Mouse (Mus musculus): ENCODE results near the gene Hmga1b. TPM values are rescaled to one million over a fixed set of nuclear protein-coding genes. Genes with fewer than 3 reads are reported as not detected.
A peak's percentile ranks its signal among the peaks of the same experiment; 100 is the strongest.

The Hmga1b gene
- total and polyA plus RNA-seq, 2 experiments from 2014 or later, result 0.76 to 1.2 TPM

DNA sequence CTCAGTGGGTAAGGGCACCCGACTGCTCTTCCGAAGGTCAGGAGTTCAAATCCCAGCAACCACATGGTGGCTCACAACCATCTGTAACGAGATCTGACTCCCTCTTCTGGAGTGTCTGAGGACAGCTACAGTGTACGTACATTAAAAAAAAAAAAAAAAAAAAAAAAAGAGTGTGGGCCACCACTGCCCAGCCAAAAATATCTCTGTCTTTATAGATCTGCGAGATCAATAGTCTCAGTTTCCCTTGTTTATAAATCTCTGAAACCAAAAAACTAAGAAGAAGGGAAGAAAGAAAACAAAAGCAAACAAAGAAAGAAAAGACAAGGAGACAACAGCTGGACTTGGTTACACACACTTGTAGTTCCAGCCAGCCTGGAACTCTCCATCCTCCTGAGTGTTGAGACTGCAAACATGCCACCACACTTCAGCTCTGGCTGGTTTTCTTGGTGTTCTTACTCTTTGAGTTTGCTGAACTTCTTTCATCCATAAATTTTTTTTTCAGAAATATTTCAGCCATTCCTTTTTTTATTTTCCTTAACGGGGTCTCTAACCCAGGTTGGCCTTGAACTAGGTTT lies 36.8 kb downstream of the Hmga1b start:
- no peak for ATAC-seq (ENCODE audit: insufficient read depth, low read depth)
- peak overlapping the region; percentile 51; the same call in 1 of the 2 replicates for H3K27ac ChIP-seq (ENCODE audit: low read depth)

GRCm38 (mm10) chr11:120800061-120800904 lies 37.7 kb downstream of the Hmga1b start:
- ATAC-seq (ENCODE audit: insufficient read depth, low read depth) (peak; percentile 72), DNase-seq (ENCODE audit: low spot score) (peak; percentile 90)
- Histone ChIP-seq H3K4me3 (ENCODE audit: low read depth, low read length) (no peak overlapping the region), H3K27me3 (ENCODE audit: control insufficient read depth, insufficient read depth, low read length) (no peaks in the 10 kb centered on the region), H3K4me2 (ENCODE audit: low read depth, low read length) (no peak overlapping the region), H3K4me1 (ENCODE audit: control insufficient read depth, insufficient read depth) (peaks cover 5% of the 10 kb centered on the region; the same call in 1 of the 2 replicates), H3K36me3 (replicated peaks; ENCODE audit: control insufficient read depth, insufficient read depth, low read length) (no peaks in the 10 kb centered on the region), H3K9me3 (replicated peaks; ENCODE audit: control insufficient read depth, low read length) (no peaks in the 10 kb centered on the region), H3K27ac (ENCODE audit: low read depth) (peak overlapping the region; percentile 51; the same call in 1 of the 2 replicates), H3K9ac (replicated peaks; ENCODE audit: low read depth, low read length) (no peak overlapping the region)
- TF ChIP-seq CTCF (IDR thresholded peaks at IDR 0.05; ENCODE audit: low read depth) (peak; percentile 92), EP300 (IDR thresholded peaks at IDR 0.05; ENCODE audit: low read depth) (no peak)
- WGBS, result 10% methylated on average over 10 of the region's 10 CpGs

More for the DNA sequence above, 36.8 kb downstream of the Hmga1b start:
- no peak for DNase-seq (ENCODE audit: low spot score)
- Histone ChIP-seq H3K4me2 (ENCODE audit: low read depth, low read length) (no peak overlapping the region), H3K4me3 (ENCODE audit: low read depth, low read length) (no peak overlapping the region), H3K36me3 (replicated peaks; ENCODE audit: control insufficient read depth, insufficient read depth, low read length) (no peaks in the 10 kb centered on the region), H3K4me1 (ENCODE audit: control insufficient read depth, insufficient read depth) (peaks cover 7% of the 10 kb centered on the region; the same call in 1 of the 2 replicates), H3K9ac (replicated peaks; ENCODE audit: low read depth, low read length) (no peak overlapping the region), H3K9me3 (replicated peaks; ENCODE audit: control insufficient read depth, low read length) (no peaks in the 10 kb centered on the region), H3K27me3 (ENCODE audit: control insufficient read depth, insufficient read depth, low read length) (no peaks in the 10 kb centered on the region)
- 68% methylated on average over 6 of the region's 6 CpGs for WGBS
- TF ChIP-seq EP300 (IDR thresholded peaks at IDR 0.05; ENCODE audit: low read depth) (no peak), CTCF (IDR thresholded peaks at IDR 0.05; ENCODE audit: low read depth) (no peak)

- Histone ChIP-seq H3K36me3 (replicated peaks; ENCODE audit: control insufficient read depth, insufficient read depth, low read length) (peaks cover 36% of the 10 kb centered on the region), H3K4me1 (ENCODE audit: control insufficient read depth, insufficient read depth) (no peaks in the 10 kb centered on the region), H3K27me3 (ENCODE audit: control insufficient read depth, insufficient read depth, low read length) (no peaks in the 10 kb centered on the region), H3K9me3 (replicated peaks; ENCODE audit: control insufficient read depth, low read length) (no peaks in the 10 kb centered on the region), H3K4me3 (ENCODE audit: low read depth, low read length) (no peak overlapping the region), H3K9ac (replicated peaks; ENCODE audit: low read depth, low read length) (no peak overlapping the region), H3K4me2 (ENCODE audit: low read depth, low read length) (no peak overlapping the region), H3K27ac (ENCODE audit: low read depth) (no peak overlapping the region)
- TF ChIP-seq CTCF (IDR thresholded peaks at IDR 0.05; ENCODE audit: low read depth) (no peak), EP300 (IDR thresholded peaks at IDR 0.05; ENCODE audit: low read depth) (no peak)
- 74% methylated on average over 7 of the region's 7 CpGs for WGBS
- no peak for DNase-seq (ENCODE audit: low spot score)
- ATAC-seq (ENCODE audit: insufficient read depth, low read depth), result no peak
Measured at GRCm38 (mm10) chr11:120804274-120804673, 41.7 kb downstream of the Hmga1b start.

DNA sequence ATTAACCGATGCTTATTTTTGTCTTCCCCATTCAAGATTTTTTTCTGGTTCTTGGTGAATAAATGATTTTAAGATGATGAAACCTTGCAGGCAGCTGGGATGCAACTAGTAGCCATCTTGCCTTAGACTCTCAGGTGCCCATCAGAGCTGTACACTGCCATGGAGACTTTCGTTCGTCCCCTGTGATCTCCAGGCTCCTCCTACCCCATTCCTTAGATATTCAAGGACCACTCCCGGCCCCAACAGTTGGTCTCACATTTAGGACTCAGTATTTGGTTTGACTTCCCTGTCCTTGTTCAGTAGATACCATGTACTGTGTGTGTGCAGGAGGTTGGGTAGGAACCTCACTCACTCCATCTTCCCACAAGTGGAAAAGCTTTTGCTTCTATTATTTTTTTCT lies 42.2 kb downstream of the Hmga1b start:
- peaks cover 41% of the 10 kb centered on the region for H3K36me3 ChIP-seq (replicated peaks; ENCODE audit: control insufficient read depth, insufficient read depth, low read length)
- WGBS, result 53% methylated on average over 4 of the region's 4 CpGs

GRCm38 (mm10) chr11:120805375-120806298 lies 43.0 kb downstream of the Hmga1b start:
- Histone ChIP-seq H3K27ac (ENCODE audit: low read depth) (no peak overlapping the region), H3K4me2 (ENCODE audit: low read depth, low read length) (no peak overlapping the region), H3K9me3 (replicated peaks; ENCODE audit: control insufficient read depth, low read length) (no peaks in the 10 kb centered on the region), H3K27me3 (ENCODE audit: control insufficient read depth, insufficient read depth, low read length) (no peaks in the 10 kb centered on the region), H3K9ac (replicated peaks; ENCODE audit: low read depth, low read length) (no peak overlapping the region), H3K4me1 (ENCODE audit: control insufficient read depth, insufficient read depth) (no peaks in the 10 kb centered on the region), H3K36me3 (replicated peaks; ENCODE audit: control insufficient read depth, insufficient read depth, low read length) (peaks cover 49% of the 10 kb centered on the region), H3K4me3 (ENCODE audit: low read depth, low read length) (no peak overlapping the region)
- no peak for ATAC-seq (ENCODE audit: insufficient read depth, low read depth)
- DNase-seq (ENCODE audit: low spot score), result no peak
- WGBS, result 88% methylated on average over 7 of the region's 7 CpGs
- no peak for TF ChIP-seq EP300 (IDR thresholded peaks at IDR 0.05; ENCODE audit: low read depth)
- TF ChIP-seq CTCF (IDR thresholded peaks at IDR 0.05; ENCODE audit: low read depth), result no peak

More for the DNA sequence above, 42.2 kb downstream of the Hmga1b start:
- Histone ChIP-seq H3K4me3 (ENCODE audit: low read depth, low read length) (no peak overlapping the region), H3K4me2 (ENCODE audit: low read depth, low read length) (no peak overlapping the region), H3K27ac (ENCODE audit: low read depth) (no peak overlapping the region), H3K27me3 (ENCODE audit: control insufficient read depth, insufficient read depth, low read length) (no peaks in the 10 kb centered on the region), H3K9ac (replicated peaks; ENCODE audit: low read depth, low read length) (no peak overlapping the region), H3K4me1 (ENCODE audit: control insufficient read depth, insufficient read depth) (no peaks in the 10 kb centered on the region), H3K9me3 (replicated peaks; ENCODE audit: control insufficient read depth, low read length) (no peaks in the 10 kb centered on the region)
- DNase-seq (ENCODE audit: low spot score), result no peak
- TF ChIP-seq CTCF (IDR thresholded peaks at IDR 0.05; ENCODE audit: low read depth) (no peak), EP300 (IDR thresholded peaks at IDR 0.05; ENCODE audit: low read depth) (no peak)
- ATAC-seq (ENCODE audit: insufficient read depth, low read depth), result no peak

Data from heart, postnatal 0 days (tissue).